Mouse (Mus musculus): Measurements from ENCODE around the gene Snd1.

GRCm38 (mm10) chr6:28979586-28979985 lies 504.6 kb downstream of the Snd1 start:
- TF ChIP-seq CTCF (IDR thresholded peaks at IDR 0.05; ENCODE audit: low read depth, low read length) (no peak), POLR2A (IDR thresholded peaks at IDR 0.05; ENCODE audit: borderline replicate concordance, low read depth, low read length) (no peak)
